9 mouse cellular contexts compared by ENCODE assay signal in genomic region chrX:68495144-68495493, GRCm38 (mm10).
A peak's percentile ranks its signal among the peaks of the same experiment; 100 is the strongest.
DNase-seq lines count a peak whose midpoint lies in the region; ATAC-seq and TF ChIP-seq lines count a peak whose summit lies in the region.
"Had no signal": no experiment of that assay in that cellular context is flagged by ENCODE, and none has a peak within 500 bp of the region (broad histone marks: within the 10 kb centered on the region; RNA-seq: fewer than 3 reads in every experiment).

No protein-coding gene starts in this region.

- no peak for TF ChIP-seq CTCF in lung, postnatal 0 days (IDR thresholded peaks at IDR 0.05)
- no peak for TF ChIP-seq CTCF in liver, postnatal 0 days (IDR thresholded peaks at IDR 0.05; ENCODE audit: low read depth)

- no peak for TF ChIP-seq EP300 in lung, postnatal 0 days (IDR thresholded peaks at IDR 0.05)
- no peak for TF ChIP-seq EP300 in liver, postnatal 0 days (IDR thresholded peaks at IDR 0.05; ENCODE audit: low read depth)

- no peak overlapping the region for H3K4me3 ChIP-seq in heart, embryonic 11.5 days (ENCODE audit: low read depth, low read length)
- H3K4me3 ChIP-seq in lung, postnatal 0 days (ENCODE audit: low read depth, low read length), result no peak overlapping the region
- no peak overlapping the region for H3K4me3 ChIP-seq in liver, postnatal 0 days (ENCODE audit: low read depth, low read length)

- no peak overlapping the region for H3K27ac ChIP-seq in heart, embryonic 11.5 days (ENCODE audit: low read depth, low read length)
- H3K27ac ChIP-seq in lung, postnatal 0 days (ENCODE audit: low read length), result no peak overlapping the region
- no peak overlapping the region for H3K27ac ChIP-seq in liver, postnatal 0 days (ENCODE audit: low read depth)
- H3K27ac ChIP-seq: liver, embryonic 14.5 days had no signal

- no peaks in the 10 kb centered on the region for H3K4me1 ChIP-seq in heart, embryonic 11.5 days (ENCODE audit: control insufficient read depth, insufficient read depth, low read length)
- no peaks in the 10 kb centered on the region for H3K4me1 ChIP-seq in lung, postnatal 0 days (ENCODE audit: insufficient read depth, low read depth, low read length)
- no peaks in the 10 kb centered on the region for H3K4me1 ChIP-seq in liver, postnatal 0 days (ENCODE audit: insufficient read depth)

- H3K9me3 ChIP-seq in heart, embryonic 11.5 days (replicated peaks; ENCODE audit: control insufficient read depth, low read length), result no peaks in the 10 kb centered on the region
- no peaks in the 10 kb centered on the region for H3K9me3 ChIP-seq in lung, postnatal 0 days (ENCODE audit: low read length)
- H3K9me3 ChIP-seq in liver, postnatal 0 days (ENCODE audit: low read length), result no peaks in the 10 kb centered on the region

- H3K9ac ChIP-seq in heart, embryonic 11.5 days (ENCODE audit: low read depth, low read length), result no peak overlapping the region
- no peak overlapping the region for H3K9ac ChIP-seq in lung, postnatal 0 days (replicated peaks; ENCODE audit: low read depth)
- H3K9ac ChIP-seq in liver, postnatal 0 days (replicated peaks), result no peak overlapping the region
- H3K9ac ChIP-seq: liver, embryonic 14.5 days had no signal

- H3K27me3 ChIP-seq in heart, embryonic 11.5 days (ENCODE audit: control insufficient read depth, insufficient read depth, low read length), result no peaks in the 10 kb centered on the region
- no peaks in the 10 kb centered on the region for H3K27me3 ChIP-seq in lung, postnatal 0 days (replicated peaks; ENCODE audit: insufficient read depth, low read length)
- no peaks in the 10 kb centered on the region for H3K27me3 ChIP-seq in liver, postnatal 0 days (ENCODE audit: insufficient read depth, low read length)

- 35% methylated on average over 3 of the region's 3 CpGs for WGBS in heart, embryonic 11.5 days (ENCODE audit: insufficient replicate concordance)
- 28% methylated on average over 3 of the region's 3 CpGs for whole genome bisulfite sequencing in lung, postnatal 0 days
- 18% methylated on average over 3 of the region's 3 CpGs for WGBS in liver, postnatal 0 days (ENCODE audit: insufficient replicate concordance)

- H3K4me2 ChIP-seq in heart, embryonic 11.5 days, result no peak overlapping the region
- H3K4me2 ChIP-seq in lung, postnatal 0 days (replicated peaks; ENCODE audit: low read depth, low read length), result no peak overlapping the region
- no peak overlapping the region for H3K4me2 ChIP-seq in liver, postnatal 0 days (ENCODE audit: low read depth, low read length)

- no peaks in the 10 kb centered on the region for H3K36me3 ChIP-seq in heart, embryonic 11.5 days (ENCODE audit: control insufficient read depth, insufficient read depth, low read length)
- H3K36me3 ChIP-seq in lung, postnatal 0 days (ENCODE audit: insufficient read depth, low read length), result no peaks in the 10 kb centered on the region
- no peaks in the 10 kb centered on the region for H3K36me3 ChIP-seq in liver, postnatal 0 days (replicated peaks; ENCODE audit: insufficient read depth, low read length)

- peak; percentile 61 to 83 for DNase-seq in heart, adult 18-20 months
- DNase-seq in MN1 (ENCODE audit: low spot score), result peak; percentile 55
- peak; percentile 84 to 89 for DNase-seq in cerebellum, postnatal 14 days
- DNase-seq in lung, postnatal 0 days (ENCODE audit: low spot score), result peak; percentile 4
- no peak for DNase-seq in liver, postnatal 0 days
- DNase-seq in frontal cortex, adult 2 months (ENCODE audit: extremely low spot score in 1 of 2, low spot score in 1 of 2), result no peak
- DNase-seq in spleen, postnatal 4 days (ENCODE audit: low spot score in 2 of 2), result no peak

- no peak for ATAC-seq in heart, embryonic 11.5 days (replicated peaks; ENCODE audit: insufficient number of reproducible peaks, low FRiP score, low TSS enrichment)
- ATAC-seq in lung, postnatal 0 days, result peak; percentile 40
- no peak for ATAC-seq in liver, postnatal 0 days

Comparison
In these comparisons a context has a peak if more than half of its experiments do, and no peak if none do; other contexts are left out.
1. DNase-seq: peak in heart, adult 18-20 months (2 of 2), MN1 (single experiment), cerebellum, postnatal 14 days (2 of 2) and lung, postnatal 0 days (single experiment); none in liver, postnatal 0 days (single experiment), frontal cortex, adult 2 months (0 of 2) and spleen, postnatal 4 days (0 of 2).